Mouse (Mus musculus): ENCODE data around the gene Cdk7.

DNA sequence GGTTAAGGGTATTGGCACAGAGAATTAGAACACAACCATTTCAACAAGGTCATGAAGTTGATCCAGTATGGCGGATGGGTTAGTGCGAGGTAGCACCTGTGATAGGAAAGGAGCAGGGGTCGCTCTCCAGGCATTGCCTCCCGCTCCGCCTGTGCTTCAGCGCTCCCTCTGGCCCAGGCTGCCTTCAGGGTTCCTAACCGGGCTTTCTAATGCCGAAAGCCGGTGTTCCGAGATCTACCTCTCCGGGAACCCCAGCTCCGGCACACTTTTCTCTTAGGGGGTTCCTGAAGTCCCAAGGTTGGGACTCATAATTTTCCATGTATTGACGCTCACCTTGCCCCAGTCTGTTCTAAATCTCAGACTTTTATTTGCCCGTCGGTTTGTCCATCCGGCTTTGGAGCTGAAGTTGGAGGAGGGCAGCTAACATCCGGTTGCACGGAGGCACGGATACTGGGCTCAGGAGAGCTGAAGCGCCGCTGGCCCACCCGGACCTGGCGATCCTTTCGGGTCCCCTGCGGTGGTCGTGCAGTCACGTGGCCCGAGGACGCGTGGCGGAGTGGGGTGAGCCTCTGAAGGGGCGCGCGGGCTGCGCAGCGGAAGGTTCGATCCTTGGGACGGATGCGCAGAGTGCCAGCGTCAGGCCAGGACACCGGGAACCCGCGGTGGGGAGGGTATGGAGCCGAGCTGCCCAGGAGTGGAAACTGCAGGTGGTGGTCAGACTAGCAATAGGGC is 61.3 kb downstream of the Cdk7 start, which contains the start of gene Ccdc125:
- no peak for TF ChIP-seq EP300 (IDR thresholded peaks at IDR 0.05; ENCODE audit: low read depth)
- no peak for TF ChIP-seq CTCF (IDR thresholded peaks at IDR 0.05; ENCODE audit: low read depth)

Data from liver, embryonic 14.5 days (tissue).